Mouse (Mus musculus) retina, postnatal 1 day (tissue): ENCODE measurements around the gene Ly6g6d.
A peak's percentile ranks its signal among the peaks of the same experiment; 100 is the strongest.
"Not testable (repeated sequence)": the region's sequence is repeated elsewhere in the genome, so short reads cannot be mapped to it uniquely, and the experiment has no call there.

ENCODE experiments used
- DNase-seq: peaks from one replicate; pipeline ENCODE4 v3.0.0-alpha.2; 2012

The Ly6g6d gene

DNA sequence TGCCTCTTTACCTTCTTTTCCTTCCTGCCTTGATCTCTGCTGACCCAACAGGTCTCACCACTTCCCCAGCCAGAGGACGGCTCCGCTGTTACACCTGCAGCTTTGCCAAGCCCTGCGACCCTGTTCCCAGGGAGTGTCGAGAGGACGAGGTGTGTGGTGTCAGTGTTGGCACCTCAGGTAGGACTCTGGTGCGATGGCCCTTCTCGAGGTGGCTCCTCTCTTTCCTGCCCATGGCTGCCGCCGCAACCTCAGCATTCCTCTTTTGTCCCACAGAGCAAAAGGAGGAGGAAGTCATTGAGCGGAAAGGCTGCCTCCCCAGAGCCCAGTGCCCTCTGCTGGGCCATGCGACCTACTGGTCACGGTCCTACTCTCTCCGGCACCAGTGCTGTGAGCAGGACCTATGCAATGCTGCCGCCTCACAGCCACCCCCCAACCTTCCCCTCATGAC lies at the start of gene Ly6g6d:
Ly6g6d (minus strand) TSS at position 280 of the 448 bp plus-strand sequence.
- peak; percentile 69 for DNase-seq

DNA sequence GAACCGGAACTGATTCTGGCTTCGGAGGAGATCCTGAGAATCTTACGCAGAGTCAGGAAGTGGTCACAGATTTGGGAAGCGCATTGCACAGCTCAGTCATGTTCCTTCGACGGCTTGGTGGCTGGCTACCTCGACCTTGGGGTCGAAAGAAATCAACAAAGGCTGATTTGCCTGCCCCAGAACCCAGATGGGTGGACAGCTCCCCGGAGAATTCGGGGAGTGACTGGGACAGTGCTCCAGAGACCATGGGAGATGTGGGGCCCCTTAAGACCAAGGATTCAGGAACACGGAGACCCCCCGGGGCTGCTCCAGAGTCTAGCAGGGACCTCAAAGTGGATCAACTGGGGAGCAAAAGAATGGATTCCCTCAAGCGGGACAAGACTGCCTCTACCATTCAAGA lies 49.2 kb upstream of the Ly6g6d start:
- no peak for DNase-seq

DNA sequence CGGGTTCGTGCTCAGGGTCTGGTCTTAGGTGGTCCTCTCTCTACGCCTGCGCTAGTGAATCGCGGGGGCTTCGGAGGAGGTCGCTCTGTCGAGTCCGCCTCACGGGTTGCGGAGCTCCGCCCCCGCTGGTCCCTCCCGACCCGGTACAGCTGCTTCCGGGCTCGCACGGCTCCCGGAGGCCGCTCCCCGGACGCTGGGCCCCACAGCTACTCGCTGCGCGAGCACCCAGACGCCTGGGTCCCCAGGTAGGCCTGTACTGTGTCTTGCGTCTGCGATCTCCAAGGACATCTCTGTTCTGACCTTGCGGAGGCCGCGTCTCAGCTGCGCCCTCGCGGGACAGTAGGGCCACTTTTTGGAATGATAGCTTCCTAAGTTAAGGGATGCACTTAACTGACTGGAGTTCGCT lies 48.3 kb upstream of the Ly6g6d start, which contains the start of gene D17H6S53E:
D17H6S53E (plus strand) TSS at position 168 of the 406 bp plus-strand sequence.
- DNase-seq = peak; percentile 82

DNA sequence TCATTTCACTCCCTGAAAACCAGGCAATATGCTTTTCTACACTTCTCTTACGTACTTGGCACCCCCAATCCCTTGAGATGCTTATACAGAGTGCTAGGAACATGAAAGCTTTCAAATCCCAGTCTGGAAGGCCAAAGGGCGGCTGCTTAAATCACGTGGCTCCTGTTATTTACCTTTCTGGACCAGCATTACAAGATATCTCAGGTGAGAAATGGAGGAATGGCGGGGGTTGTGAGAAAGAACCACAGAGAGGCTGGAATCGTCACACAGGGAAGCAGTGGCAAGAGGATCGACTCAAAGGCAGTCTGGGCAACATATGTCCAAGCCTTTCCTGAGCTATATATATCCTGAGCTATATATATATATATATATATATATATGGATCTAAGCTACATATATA lies 47.7 kb upstream of the Ly6g6d start:
- no peak for DNase-seq

DNA sequence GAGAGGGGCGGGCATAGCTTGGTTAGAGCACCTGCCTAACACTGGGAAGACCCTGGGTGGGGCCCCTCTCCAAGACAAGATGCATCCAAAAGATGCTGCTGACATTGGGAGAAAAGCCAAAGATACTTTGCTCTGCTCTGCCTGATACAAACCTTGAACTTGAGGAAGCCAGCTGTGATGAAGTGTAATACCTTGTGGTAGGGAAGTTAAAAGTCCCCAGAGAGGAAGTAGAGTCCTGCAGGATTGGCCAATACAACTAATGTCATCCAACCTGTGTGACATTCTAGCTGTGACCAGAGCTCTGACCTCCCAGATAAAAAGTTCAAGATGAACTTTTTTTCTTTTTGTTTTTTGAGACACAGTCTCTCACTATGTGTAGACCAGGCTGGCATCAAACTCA lies 47.2 kb upstream of the Ly6g6d start:
- no peak for DNase-seq

DNA sequence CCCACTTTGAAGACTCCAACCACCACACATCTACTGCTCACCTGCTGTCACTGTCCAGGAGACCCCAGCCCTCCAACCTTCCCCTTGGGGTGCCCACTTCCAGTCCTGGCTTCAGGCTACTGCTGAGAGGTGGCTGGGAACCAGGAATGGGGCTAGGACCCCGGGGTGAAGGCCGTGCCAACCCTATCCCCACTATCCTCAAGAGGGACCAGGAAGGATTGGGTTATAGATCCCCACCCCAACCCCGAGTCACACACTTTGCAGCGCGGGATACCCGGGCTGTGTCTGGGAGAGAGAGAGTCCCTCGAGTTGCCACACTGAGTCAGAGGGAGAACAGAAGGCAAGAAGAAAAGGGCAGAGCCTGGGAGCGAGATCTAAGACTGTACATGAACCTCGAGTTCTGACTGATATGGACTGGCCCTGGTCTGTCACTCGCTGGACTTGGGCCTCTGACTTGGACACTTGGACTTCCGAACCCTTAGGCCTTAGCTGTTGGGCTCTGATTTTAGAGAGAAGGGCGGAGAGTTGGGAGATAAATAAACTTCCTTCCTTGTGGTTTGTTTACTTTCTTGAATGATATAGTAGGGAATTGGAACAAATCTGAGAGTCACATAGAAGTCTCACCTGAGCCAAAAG lies 46.5 kb upstream of the Ly6g6d start:
- not testable (repeated sequence) for DNase-seq

DNA sequence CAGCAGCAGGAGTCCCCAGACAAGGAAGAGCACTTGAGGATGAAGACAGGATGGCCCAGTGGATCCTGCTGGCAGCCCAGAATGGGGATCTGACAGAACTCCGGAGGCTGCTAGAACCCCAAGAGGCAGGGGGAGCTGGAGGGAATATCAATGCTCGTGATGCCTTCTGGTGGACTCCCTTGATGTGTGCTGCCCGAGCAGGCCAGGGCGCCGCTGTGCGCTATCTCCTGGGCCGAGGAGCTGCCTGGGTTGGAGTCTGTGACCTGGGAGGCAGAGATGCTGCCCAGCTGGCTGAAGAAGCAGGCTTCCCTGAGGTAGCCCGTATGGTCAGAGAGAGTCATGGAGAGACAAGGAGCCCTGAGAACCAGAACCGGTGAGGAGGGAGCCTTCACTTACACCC lies 45.4 kb upstream of the Ly6g6d start:
- not testable (repeated sequence) for DNase-seq

DNA sequence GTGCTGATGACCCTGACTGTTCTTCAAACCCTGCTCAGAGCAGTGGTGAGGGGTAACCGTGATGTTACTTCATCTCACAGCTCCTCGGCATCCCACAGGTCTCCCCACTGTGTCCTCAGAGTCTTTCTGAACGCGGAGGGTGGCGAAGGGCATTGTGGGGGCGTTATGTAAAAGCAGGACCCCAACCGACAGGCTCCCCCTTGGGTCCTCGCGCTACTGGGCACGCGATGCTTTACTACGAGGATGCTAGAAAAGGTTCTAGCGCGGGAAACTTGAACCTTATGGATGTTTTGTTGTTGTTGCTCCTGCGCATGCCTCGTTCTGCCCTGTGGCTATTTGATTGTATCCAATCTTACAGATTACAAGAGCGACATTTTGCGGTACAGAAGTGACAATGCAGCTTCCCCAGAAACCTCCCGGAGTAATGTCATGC lies 44.0 kb upstream of the Ly6g6d start, which contains the start of gene Csnk2b:
Csnk2b (minus strand) TSS at position 183 of the 433 bp plus-strand sequence.
- peak; percentile 85 for DNase-seq

DNA sequence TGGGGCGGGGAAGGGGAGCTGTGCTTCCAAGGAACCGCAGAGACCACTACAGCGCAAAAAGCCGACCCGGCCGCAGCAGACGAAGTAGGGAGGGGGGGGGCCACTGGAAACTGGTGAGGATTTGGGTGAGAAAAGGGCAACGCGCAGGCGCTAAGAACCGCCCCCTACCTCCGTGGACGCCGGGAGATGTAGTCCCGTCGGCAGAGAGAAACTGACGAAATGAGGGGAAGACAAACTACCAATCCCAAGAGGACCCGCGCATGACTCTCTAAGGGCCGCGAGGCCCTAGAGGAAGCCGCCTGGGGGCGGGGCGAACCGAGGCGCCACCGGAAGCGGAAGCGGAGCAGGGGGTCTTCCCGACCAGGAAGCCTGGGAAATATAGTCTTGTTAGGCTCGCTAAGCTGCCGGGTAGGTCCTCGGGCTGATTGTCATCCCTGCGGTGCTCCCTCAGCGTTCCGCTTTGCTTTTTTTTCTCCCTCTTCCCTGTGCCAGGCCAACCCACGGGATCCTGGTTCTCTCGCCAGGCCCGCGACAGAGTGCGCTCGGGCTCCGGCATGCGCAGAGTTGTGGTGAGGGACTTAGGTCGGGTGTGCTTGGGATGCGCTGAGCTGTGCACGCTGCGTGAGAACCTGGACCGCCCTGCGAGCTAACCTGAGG lies 43.4 kb upstream of the Ly6g6d start, which contains the start of gene Gpank1:
Gpank1 (plus strand) TSS at position 313 of the 657 bp plus-strand sequence.
- DNase-seq = peak; percentile 100

DNA sequence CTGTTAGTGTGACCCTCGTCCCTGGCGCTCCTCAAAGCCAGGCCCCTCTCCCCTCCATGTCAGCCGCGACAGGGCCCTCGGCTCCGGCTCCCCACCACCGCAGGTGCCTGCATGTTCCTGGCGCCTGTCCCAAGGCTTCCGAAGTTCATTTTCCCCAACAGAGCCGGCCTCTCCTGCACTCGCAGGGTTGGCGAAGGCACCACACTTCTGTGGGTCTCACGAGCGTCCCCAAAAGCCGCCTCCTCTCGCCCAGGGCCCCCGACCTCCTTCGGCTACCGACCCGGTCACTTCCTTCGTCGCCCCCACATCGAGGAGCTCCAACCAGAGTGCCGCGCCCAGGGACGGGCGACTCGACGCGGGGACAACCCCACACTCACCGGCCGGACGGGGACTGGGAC lies 42.9 kb upstream of the Ly6g6d start:
- no peak for DNase-seq

DNA sequence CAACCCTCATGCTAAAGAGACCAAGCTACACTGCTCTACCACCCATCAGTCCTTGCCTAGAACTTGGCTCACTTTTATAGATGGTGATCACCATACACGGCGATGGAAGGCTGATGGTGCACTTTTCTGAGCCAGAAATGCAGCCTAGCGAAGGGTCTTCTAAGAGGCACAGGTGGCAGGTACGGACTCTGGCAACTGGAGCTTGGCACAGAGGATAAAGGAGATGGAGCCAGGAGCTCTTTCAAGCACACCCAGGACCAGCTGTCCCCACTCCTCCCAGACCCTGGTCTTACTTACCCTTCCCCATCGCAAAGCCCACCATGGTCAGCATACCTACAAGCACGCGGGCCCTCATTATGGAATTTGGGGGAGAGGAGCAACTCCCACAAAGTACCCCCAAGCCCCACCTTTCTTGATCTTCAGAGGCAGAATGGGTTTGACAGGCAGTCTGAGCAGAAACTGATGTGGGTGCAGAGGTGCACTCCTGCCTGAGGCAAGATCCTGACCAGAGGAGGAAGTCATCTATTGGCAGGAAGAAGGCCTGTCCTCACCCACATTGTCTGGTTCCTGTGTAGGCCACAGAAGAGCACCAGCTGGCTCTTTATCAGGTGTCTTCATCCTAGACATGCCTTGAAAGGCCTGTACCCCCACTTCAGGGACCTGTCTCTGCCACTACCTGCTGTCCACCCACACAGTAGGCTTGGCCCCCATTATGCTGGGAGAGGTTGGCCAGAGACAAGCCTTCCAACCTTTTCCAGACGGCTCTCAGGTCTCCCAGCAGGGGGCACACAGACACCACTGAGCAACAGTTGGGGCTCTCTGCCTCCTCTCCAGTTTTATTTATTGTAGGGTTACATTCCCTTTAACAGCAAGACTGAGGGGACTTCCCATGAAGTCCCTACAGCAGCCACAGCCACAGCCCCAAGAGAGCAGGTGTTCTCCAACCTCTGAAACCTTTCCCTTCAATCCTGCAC lies 37.5 kb upstream of the Ly6g6d start, which contains the start of gene Ly6g5b:
Ly6g5b (minus strand) TSS at position 383 of the 974 bp plus-strand sequence.
- DNase-seq = no peak

DNA sequence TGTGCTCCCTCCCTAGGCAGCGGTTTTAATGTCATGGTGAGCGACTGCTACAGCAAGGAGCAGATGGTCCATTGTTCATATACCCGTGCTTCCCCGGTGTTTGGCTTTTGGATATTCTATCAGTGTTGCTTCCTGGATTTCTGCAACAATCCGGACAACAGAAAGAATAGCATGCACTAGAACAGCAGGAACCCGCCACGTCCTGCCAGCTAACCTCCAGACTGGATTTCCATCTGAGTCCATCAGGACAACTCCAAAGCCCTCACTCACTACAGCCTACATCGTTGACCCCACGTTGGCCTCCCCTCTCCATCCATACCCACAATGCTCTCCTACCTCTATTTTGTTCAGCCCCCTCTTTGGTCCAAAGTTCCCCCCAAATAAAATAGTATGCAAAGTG lies 33.9 kb upstream of the Ly6g6d start:
- no peak for DNase-seq

DNA sequence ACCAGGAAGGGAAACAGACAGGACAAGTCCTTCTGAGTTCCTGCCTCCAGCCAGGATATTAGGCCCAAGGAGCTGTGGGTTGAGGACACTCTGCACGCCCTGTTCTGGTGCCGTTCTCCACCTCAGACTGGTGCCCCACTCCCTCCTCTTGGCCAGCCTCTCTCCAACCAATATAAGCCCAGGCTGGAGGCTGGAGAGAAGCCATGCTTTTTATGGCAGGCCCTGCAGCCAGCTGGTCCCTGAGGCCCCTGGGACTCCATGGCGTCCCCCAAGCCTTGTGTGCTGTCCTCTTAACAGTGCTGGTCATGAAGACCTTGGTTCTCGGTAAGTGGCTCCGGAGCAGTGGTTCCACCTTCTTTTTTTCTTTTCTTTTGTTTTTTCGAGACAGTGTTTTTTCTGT lies 30.2 kb upstream of the Ly6g6d start, which contains the start of gene Ly6g5c:
Ly6g5c (plus strand) TSS at position 183 of the 400 bp plus-strand sequence.
- no peak for DNase-seq

DNA sequence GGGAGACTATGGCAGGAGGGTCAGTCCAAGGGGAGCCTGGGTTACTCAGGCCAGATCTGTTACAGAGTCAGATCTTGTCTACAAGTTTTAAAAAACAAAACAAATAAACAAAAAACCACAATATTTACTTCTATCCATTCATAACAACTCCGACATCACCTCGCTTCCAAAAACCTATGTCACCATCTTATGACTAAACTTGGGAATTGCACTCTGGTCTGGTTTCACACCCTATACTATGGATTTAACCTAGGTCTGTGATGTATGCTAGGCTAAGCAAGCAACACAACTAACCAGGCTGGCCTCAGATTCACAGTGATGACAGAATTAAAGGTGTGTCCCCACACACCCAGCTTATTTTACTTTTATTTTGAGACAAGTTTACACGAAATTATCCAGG lies 28.7 kb upstream of the Ly6g6d start:
- no peak for DNase-seq

DNA sequence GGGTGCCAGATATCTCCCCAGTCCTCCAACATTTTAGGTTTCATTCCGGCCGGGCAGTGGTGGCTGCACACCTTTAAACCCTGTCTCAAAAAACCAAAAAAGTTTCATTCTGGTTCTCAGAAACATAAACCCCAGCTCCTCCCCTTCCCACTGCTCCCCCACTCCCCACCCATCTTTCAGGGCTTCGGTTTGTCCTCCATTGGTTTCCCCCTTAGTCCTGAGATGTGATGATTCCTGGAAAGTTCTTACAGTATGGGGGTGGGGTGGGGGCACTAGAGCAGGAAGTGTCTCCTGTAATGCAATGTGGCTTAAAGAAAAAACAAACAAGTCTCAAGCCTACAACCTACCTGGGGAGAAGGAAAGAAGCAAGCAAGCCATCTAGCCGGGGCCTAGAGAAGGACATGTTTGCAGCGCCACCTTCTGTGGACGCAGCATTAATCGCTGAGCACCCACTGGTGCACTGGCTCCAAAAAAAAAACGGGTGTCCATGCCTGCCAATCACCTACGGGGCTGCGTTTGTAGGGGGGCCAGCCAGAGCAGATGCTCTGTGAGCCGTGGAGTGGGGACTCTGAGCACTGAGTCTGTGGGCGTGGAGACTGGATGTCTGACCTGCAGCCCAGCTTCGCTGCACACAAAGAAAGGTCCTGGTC lies 28.0 kb upstream of the Ly6g6d start:
- DNase-seq = peak; percentile 80

DNA sequence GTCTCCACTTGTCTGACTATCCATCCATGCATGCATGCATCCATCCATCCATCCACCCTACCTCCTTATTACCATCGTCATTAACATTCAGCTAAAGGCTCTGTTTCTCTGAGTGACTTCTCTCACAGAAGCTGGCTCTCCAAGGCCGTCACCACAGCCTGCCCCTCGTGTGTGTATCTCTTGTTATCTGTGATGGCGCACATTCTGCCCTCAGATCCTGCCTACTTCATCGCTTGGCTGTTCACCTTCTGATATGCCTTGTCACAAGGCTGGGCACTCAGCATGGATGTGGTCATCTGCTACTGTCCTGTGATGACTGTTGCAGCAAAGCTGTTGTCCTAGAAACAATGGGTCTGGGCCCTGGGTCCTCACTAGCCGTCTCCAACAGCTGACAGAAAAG lies 26.9 kb upstream of the Ly6g6d start:
- no peak for DNase-seq

DNA sequence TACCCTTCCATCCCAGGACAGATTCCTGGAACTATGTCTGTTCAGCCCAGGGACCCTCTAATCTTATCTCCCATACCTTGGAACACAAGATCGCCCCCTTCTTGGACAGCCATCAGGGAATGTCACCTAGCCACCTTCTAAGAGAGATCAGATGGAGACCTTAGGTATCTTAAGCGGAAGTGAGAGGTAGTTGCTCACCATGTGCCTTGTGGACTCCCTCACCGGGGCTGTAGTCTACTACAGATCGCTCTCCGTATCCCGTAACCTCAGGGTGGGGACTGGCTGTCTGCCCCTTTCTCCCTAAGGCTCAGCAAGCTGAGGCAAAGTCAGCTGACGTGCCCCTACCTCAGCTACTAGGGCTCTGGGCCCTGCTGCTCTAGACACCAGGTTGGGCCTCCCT lies 26.2 kb upstream of the Ly6g6d start:
- no peak for DNase-seq

DNA sequence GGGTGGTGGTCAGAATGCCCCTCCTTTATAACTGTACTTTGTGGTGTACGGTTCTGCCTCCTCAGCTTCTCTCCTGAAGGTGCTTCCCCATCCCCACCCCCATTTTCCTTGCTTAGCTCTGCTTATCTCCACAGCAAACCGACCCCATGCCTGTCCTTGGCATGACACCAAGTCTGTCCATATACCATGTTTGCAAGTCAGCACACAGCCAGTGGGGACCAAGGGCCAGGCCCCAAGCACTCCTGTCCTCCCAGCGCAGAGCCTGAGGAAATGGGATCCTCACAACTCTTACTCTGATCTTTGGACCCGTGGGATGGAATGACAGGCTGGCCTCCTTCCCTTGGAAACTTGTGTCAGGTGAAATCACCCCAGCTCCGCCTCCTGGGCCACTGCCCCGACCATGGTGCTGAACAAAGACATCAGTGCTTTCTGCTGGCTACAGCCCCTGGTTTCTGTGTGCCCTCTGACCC lies 25.4 kb upstream of the Ly6g6d start:
- no peak for DNase-seq

DNA sequence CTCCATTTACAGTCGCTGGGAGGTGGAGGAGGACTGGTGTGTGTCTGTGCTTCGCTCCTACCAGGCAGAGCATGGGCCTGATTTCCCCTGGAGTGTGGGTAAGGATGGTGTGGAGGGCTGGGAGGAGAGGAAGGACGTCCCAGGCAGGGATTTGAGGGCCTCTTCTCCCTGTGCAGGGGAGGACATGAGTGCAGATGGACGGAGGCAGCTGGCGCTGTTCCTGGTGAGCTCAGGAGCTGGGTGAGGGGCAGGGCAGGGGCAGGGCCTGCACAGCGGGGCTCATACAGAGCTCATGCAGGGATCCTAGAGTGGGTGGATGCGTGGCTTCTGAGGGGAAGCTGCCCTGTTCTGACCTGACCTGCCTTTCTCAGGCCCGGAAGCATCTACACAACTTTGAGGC lies 24.4 kb upstream of the Ly6g6d start:
- no peak for DNase-seq

DNA sequence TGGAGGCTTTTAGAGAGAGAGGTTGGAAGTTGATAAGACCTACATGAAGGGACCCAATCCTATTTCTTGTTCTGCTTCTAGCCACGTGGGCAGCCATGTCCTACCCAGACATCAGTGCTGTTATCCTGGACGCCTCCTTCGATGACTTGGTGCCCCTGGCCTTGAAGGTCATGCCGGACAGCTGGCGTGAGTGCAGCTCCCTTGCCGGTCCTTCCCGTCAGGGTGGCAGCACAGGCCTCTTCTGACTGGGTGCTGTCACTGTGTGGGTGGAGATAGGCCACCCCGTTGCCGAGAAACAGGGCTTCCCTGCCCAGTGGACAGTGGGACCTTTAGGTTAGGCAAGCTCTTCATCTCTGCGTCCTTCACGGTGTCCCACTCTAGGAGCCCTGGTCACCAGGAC lies 23.3 kb upstream of the Ly6g6d start:
- no peak for DNase-seq

DNA sequence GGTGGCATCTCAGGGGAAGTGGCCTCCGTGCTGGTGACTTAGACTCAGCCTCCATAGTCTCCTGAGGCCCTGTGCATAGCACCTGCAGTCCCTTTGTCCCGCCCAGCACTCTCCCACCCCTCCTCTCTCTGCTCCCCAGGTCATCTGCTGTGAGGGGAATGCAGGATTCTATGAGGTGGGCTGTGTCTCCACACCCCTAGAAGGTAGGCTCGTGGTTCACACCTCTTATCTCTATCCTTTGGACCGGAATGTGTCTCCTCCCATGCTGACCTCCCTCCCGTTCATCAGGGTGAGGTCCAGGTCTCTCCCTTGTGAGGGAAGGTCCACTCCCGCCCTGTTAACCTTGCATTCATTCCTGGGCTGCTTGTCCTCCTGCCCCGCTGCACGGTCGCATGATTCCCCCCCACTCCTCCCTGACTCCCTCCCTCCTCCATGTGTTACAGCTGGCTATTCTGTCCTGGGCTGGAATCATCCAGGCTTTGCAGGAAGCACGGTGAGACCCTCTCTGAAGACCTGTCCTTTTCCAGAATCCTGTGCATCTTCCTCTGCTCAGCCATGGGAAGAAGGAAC lies 22.4 kb upstream of the Ly6g6d start:
- DNase-seq = no peak

DNA sequence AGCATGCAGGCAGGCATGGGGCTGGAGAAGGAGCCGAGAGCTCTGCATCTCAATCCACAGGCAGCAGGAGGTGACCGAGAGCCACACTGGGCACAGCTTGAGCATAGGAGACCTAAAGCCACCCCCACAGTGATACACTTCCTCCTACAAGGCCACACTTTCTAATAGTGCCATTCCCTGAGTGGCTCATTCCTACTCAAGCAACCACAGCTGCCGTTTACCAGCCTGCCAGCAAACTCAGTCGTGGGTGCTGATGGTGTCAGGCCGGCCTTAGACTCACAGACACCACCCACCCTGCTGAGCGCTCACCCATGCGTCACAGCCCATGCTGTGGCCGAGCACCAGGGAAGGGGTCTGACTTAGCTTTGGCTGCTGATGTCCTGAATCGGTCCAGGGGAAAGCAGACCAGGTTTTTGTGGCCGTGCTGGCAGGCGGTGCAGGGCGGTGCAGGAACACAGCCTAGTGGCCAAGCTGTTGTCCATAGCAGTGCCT lies 19.3 kb upstream of the Ly6g6d start:
- DNase-seq = no peak
